Mouse (Mus musculus): ENCODE results near the gene Mob2.
A peak's percentile ranks its signal among the peaks of the same experiment; 100 is the strongest.

Gene Mob2

DNA sequence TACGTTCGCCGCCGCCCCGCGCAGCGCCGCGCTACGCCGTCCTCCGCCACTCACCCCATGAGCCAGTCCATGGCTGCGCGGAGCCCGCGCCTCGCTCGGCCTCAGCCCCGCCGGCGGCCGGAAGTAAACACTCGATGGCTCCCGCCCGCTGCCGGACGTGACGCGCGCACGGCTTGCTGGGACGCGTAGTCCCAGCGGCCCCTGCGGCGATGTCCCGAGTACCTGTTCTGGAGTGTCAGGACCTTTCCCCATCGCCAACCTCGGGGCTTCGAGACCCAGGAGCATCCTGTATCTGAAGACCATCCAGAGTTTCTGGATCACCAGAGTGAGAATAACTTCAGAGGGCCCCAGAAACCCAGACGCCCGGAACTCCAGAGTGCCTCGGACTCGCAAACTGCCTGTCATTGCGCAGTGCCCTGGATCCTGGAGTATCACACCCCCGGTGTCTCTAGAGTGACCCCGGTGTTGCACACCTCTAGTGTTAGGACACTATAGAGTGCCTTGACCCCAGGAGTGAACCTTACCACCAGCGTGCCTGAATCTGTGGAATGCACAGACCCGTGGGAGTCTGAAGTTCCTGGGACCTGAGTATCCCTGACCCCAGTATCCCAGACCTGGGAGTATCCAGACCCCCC is at the start of gene Mob2:
Gene Mob2, minus strand, starts transcription at position 135 of the 635 bp plus-strand sequence.
- peak; percentile 87 for DNase-seq (ENCODE audit: low read depth, low spot score)
- no peaks in the 10 kb centered on the region for H3K27me3 ChIP-seq (ENCODE audit: control insufficient read depth, insufficient read depth, low read length, poor library complexity, severe bottlenecking)

DNA sequence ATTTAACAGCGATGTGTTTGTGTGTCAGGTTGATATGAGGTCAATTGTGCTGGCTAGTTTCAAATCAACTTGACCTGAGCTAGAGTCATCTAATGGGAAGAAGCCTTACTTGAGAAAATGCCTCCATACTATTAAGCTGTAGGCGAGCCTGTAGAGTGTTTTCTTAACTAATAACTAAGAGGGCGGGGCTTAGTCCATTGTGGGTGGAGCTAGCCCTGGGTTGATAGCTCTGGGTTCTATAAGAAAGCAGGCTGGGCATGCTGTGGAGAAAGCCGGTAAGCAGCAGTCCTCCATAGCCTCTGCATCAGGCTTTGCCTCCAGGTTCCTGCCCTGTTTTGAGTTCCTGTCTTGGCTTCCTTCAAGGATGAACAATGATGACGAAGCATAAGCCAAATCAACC is 43.9 kb upstream of the Mob2 start:
- no peak for DNase-seq (ENCODE audit: low read depth, low spot score)
- H3K36me3 ChIP-seq (ENCODE audit: control insufficient read depth, insufficient read depth, low read length, poor library complexity, severe bottlenecking), result no peaks in the 10 kb centered on the region
- no peaks in the 10 kb centered on the region; the same call in 1 of the 2 replicates for H3K27me3 ChIP-seq (ENCODE audit: control insufficient read depth, insufficient read depth, low read length, poor library complexity, severe bottlenecking)

More for the DNA sequence above, at the start of gene Mob2:
- H3K36me3 ChIP-seq (ENCODE audit: control insufficient read depth, insufficient read depth, low read length, poor library complexity, severe bottlenecking), result no peaks in the 10 kb centered on the region

DNA sequence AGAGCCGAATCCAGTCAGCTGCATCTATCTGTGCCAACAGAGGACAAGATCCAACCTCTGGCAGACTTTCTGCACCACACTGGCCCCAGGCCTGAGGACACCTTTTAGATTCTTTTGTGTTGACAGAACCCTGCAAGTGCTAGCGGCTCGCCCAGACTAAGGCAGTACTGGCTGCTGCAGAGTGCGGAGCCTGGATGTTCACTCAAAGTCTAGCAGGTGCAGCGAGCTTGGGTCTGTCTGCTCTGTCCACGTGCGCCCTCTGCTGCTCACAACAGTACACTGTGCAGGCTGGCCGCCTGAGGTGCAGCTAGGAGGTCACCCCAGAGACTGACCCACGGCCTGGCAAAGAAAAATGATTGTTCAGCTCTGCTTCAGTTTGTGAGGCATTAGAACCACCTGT is 36.9 kb upstream of the Mob2 start:
- peak; percentile 84 for DNase-seq (ENCODE audit: low read depth, low spot score)
- Histone ChIP-seq H3K27me3 (ENCODE audit: control insufficient read depth, insufficient read depth, low read length, poor library complexity, severe bottlenecking) (no peaks in the 10 kb centered on the region), H3K36me3 (ENCODE audit: control insufficient read depth, insufficient read depth, low read length, poor library complexity, severe bottlenecking) (no peaks in the 10 kb centered on the region)

GRCm38 (mm10) chr7:142096701-142097100 is 35.8 kb upstream of the Mob2 start:
- no peaks in the 10 kb centered on the region for H3K27me3 ChIP-seq (ENCODE audit: control insufficient read depth, insufficient read depth, low read length, poor library complexity, severe bottlenecking)
- DNase-seq (ENCODE audit: low read depth, low spot score), result no peak
- no peaks in the 10 kb centered on the region for H3K36me3 ChIP-seq (ENCODE audit: control insufficient read depth, insufficient read depth, low read length, poor library complexity, severe bottlenecking)

DNA sequence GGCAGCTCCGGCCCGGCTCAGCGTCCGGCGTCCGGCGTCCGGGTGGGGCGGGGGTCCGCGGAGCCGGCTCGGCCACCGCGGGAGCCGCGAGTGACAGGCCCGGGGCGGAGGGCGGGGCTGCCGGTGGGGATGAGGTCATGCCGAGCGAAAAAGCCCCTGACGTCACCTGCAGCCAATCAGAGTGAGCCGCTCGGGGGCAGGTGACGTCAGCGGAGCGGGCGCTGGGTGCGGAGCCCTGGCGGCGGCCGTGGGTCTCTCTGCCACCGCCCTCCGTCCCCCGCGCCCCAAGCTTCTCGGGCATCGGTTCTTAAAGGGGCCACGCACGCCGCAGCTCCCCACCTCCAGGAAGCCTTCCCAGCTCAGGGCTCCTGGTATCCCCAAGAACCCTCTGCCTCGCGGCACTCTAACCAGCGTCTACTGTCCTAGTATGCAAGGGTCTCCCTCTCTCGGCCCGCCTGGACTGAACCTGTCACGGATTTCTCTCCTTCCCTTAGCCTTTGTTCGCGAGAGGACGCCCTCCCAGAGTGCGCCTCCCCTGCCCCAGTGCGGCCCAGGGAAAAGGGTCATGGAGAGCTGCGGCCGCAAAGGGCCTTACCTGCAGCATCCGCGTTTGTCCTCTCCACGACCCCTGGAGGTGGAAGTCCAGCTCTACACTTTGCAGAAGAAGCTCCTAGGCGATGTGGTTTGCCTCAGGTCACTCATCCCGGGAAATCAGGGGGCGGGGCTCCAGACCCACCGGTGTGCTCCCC is 34.5 kb upstream of the Mob2 start, which contains the start of gene Dusp8:
Gene Dusp8, minus strand, starts transcription at position 661 of the 749 bp plus-strand sequence.
- Histone ChIP-seq H3K36me3 (ENCODE audit: control insufficient read depth, insufficient read depth, low read length, poor library complexity, severe bottlenecking) (no peaks in the 10 kb centered on the region), H3K27me3 (ENCODE audit: control insufficient read depth, insufficient read depth, low read length, poor library complexity, severe bottlenecking) (no peaks in the 10 kb centered on the region)
- peak; percentile 89 for DNase-seq (ENCODE audit: low read depth, low spot score)

GRCm38 (mm10) chr7:142094301-142095143 is 33.7 kb upstream of the Mob2 start:
- DNase-seq (ENCODE audit: low read depth, low spot score), result peak; percentile 36
- H3K27me3 ChIP-seq (ENCODE audit: control insufficient read depth, insufficient read depth, low read length, poor library complexity, severe bottlenecking), result no peaks in the 10 kb centered on the region
- H3K36me3 ChIP-seq (ENCODE audit: control insufficient read depth, insufficient read depth, low read length, poor library complexity, severe bottlenecking), result no peaks in the 10 kb centered on the region

DNA sequence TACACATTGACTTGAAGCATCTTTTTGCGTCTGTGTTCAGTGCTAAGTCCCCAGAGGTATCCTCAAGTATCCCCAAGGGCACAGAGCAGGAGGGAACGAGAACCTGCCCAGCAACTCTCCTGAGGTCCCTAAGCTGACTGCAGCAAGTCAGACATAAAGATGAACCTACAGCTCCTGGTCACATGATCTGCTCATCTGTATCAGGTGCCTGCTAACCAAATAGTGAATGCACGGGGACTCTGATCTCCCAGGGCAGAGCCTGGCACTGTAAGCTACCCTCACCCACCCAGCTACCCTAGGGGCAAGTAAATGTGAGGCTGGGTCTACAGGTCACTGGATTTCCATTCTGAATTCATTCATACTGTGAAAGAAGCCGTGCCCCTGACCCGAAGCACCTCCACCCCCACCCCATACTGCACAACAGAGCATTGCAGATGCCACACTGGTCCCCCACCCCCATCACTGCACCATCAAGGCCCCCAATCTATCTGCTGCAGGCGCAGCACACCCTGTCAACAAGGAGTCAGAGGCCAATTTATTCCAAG is 32.9 kb upstream of the Mob2 start:
- DNase-seq (ENCODE audit: low read depth, low spot score), result peak; percentile 8
- no peaks in the 10 kb centered on the region for H3K27me3 ChIP-seq (ENCODE audit: control insufficient read depth, insufficient read depth, low read length, poor library complexity, severe bottlenecking)
- no peaks in the 10 kb centered on the region for H3K36me3 ChIP-seq (ENCODE audit: control insufficient read depth, insufficient read depth, low read length, poor library complexity, severe bottlenecking)

DNA sequence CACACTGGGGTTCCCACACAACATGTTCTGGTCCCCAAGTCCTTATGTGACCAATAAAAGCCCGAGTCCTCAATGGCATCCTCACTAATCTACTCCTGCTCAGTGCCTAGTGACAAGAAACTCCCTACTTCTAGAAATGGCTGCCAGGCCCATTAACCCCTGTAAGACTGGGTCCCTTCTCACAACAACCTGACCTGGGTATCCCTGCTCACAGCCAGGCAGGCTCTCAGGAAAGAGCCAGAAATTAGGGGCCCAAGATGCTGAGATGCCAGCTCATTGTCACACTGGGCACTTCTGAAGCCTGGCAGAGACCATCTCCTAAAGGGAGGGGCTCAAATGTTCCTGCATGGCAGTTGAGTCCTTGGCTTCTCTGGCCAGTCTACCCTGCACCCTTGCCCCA is 32.1 kb upstream of the Mob2 start:
- Histone ChIP-seq H3K36me3 (ENCODE audit: control insufficient read depth, insufficient read depth, low read length, poor library complexity, severe bottlenecking) (no peaks in the 10 kb centered on the region), H3K27me3 (ENCODE audit: control insufficient read depth, insufficient read depth, low read length, poor library complexity, severe bottlenecking) (no peaks in the 10 kb centered on the region)
- no peak for DNase-seq (ENCODE audit: low read depth, low spot score)

- H3K36me3 ChIP-seq (ENCODE audit: control insufficient read depth, insufficient read depth, low read length, poor library complexity, severe bottlenecking), result no peaks in the 10 kb centered on the region
- no peak for DNase-seq (ENCODE audit: low read depth, low spot score)
Observed at GRCm38 (mm10) chr7:142091848-142092247, 31.0 kb upstream of the Mob2 start.

DNA sequence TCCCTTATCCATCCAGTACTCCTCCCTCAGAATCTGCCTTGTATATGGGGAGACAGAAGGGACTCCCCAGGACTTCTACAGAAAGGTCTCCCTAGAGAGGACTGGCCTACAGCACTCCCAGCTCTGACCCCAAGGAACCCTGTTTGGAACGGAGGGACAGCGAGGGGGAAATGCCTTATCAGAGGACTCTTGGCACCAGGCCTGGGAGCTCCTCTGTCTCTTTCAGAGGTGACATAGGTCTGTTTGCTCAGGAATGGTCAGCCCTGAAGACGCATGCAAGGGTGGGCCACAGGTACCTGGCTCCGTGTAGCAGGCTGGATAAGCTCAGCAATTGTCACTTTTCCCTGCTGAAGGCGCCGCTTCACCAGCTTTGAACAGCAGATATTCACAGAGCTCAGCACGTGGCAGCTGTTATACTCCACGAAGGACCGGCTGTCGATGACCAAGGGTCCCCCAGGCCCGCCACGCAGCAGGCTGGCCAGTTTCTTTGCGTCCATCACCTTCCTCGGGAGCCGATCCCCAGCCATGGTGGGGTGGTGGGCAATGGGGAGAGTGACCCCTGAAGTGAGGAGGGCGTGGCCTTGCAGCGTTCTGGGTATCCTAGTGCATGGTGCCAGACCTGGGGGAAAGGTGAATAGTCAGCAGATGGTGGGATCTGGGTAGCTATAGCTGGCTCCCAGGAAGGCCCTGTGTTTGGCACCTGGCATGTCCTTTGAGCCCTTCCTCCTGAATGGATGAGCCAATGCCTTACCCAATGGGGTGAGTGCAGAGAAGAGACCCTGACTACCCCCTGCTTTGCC is 29.0 kb upstream of the Mob2 start:
- Histone ChIP-seq H3K36me3 (ENCODE audit: control insufficient read depth, insufficient read depth, low read length, poor library complexity, severe bottlenecking) (no peaks in the 10 kb centered on the region), H3K27me3 (ENCODE audit: control insufficient read depth, insufficient read depth, low read length, poor library complexity, severe bottlenecking) (no peaks in the 10 kb centered on the region)
- no peak for DNase-seq (ENCODE audit: low read depth, low spot score)

More at GRCm38 (mm10) chr7:142091848-142092247, 31.0 kb upstream of the Mob2 start:
- H3K27me3 ChIP-seq (ENCODE audit: control insufficient read depth, insufficient read depth, low read length, poor library complexity, severe bottlenecking), result no peaks in the 10 kb centered on the region

DNA sequence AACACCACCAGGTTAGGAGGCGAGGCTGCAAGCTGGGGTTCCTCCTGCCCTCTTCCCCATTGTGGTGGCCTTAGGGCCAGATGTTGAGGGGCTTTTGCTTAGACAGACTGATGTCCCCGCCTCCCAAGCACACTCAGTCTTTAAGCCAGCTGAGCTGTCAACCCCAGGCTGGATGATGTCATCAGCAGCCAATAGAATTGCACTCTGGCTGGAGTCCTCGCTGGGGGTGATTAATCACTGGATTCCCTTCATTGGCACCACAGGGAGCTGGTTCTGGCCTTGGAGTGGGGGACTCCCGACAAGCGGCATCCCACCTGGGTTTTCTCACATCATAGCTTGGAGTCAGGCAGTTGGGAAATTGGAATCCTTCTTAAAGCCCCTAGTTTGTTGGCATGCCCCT is 28.0 kb upstream of the Mob2 start:
- no peak for DNase-seq (ENCODE audit: low read depth, low spot score)
- no peaks in the 10 kb centered on the region for H3K27me3 ChIP-seq (ENCODE audit: control insufficient read depth, insufficient read depth, low read length, poor library complexity, severe bottlenecking)
- no peaks in the 10 kb centered on the region for H3K36me3 ChIP-seq (ENCODE audit: control insufficient read depth, insufficient read depth, low read length, poor library complexity, severe bottlenecking)

DNA sequence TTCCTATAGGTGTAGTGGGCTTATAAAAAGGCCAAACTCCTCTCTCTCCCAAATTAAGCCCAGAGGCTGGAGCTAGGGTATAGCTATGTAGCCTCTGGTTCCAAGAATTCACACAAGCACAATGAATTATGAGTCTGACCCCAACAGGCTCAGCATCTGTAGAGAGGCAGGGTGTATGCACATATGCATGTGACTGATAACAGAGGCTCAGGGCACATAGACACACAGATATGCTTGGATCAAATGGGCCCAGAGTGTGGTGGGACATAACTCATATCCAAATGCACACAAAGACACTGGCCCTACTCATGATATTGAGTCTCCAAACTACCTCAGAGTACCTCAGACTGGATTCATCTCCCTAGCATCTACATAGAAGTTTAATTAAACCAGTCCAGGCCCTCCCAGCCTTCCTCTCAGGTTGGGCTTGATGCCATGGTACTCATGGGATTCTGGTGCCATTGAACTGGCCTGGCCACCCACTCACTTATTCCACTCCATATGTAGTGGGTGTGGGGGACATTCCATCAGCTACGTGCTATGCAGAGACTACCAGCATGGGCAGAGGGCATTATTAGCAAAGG is 26.3 kb upstream of the Mob2 start:
- Histone ChIP-seq H3K27me3 (ENCODE audit: control insufficient read depth, insufficient read depth, low read length, poor library complexity, severe bottlenecking) (no peaks in the 10 kb centered on the region), H3K36me3 (ENCODE audit: control insufficient read depth, insufficient read depth, low read length, poor library complexity, severe bottlenecking) (no peaks in the 10 kb centered on the region)
- DNase-seq (ENCODE audit: low read depth, low spot score), result no peak

- H3K27me3 ChIP-seq (ENCODE audit: control insufficient read depth, insufficient read depth, low read length, poor library complexity, severe bottlenecking), result no peaks in the 10 kb centered on the region
- no peaks in the 10 kb centered on the region for H3K36me3 ChIP-seq (ENCODE audit: control insufficient read depth, insufficient read depth, low read length, poor library complexity, severe bottlenecking)
- DNase-seq (ENCODE audit: low read depth, low spot score), result no peak
Observed at GRCm38 (mm10) chr7:142086159-142086905, 25.5 kb upstream of the Mob2 start.
